Mouse (Mus musculus) lung, adult 2 months (tissue): Measurements from ENCODE around the gene Tnni3.

Source experiments
- CTCF ChIP-seq: fragments of 200-500 bp; IDR thresholded peaks from 2 replicates; pipeline ENCODE4 v1.5.1; 2011; ENCODE audit warnings: mild to moderate bottlenecking, low read length, control low read depth; ENCODE audit not compliant: insufficient read depth
- POLR2A ChIP-seq: fragments of 200-500 bp; IDR thresholded peaks from 2 replicates; pipeline ENCODE4 v1.6.1; 2011; ENCODE audit warnings: low read depth, mild to moderate bottlenecking, control low read depth, low read length, borderline replicate concordance; ENCODE audit errors: extremely low read depth

DNA sequence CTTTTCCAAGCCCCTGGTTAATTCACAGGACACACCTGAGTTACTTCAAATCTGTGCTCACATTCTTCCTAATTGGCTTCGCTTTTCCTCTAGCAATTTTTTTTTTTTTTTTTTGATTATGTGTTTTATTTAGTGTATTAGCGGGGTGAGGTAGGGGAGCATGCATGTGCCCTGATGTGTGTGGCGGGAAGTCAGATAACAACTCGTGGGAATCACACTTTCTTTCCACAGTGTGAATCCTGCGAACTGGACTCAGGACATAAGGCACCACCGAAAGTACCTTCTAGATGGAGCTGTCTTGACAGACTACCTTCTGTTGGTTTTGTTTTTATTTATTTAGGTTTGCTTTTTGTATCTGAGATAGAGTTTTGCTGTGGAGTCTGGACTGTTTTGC, 33.1 kb upstream of the Tnni3 start:
- TF ChIP-seq POLR2A: no peak
- no peak for TF ChIP-seq CTCF
